Mouse (Mus musculus) thymus, adult 2 months (tissue): Measurements from ENCODE around the gene Shisa2. TPM values are rescaled to one million over a fixed set of nuclear protein-coding genes. Genes with fewer than 3 reads are reported as not detected.

ENCODE experiments used
- DNase-seq: peaks from one replicate; pipeline ENCODE4 v3.0.0; 2021
- H3K27ac ChIP-seq: fragments of 200-500 bp; 2 replicates; pipeline ENCODE4 v1.5.1; 2012; ENCODE audit warnings: low read length, control low read depth; ENCODE audit not compliant: control insufficient read depth, insufficient read depth
- H3K27me3 ChIP-seq: fragments of 200-500 bp; 2 replicates; pipeline ENCODE4 v1.6.1; 2012; ENCODE audit warnings: mild to moderate bottlenecking, low read length, moderate library complexity, mixed read lengths; ENCODE audit not compliant: control insufficient read depth, insufficient read depth
- H3K36me3 ChIP-seq: fragments of 200-500 bp; 2 replicates; pipeline ENCODE4 v1.6.1; 2012; ENCODE audit warnings: mild to moderate bottlenecking, low read length, moderate library complexity; ENCODE audit not compliant: control insufficient read depth, insufficient read depth
- H3K4me1 ChIP-seq: fragments of 200-500 bp; replicated peaks from 2 replicates; pipeline ENCODE4 v1.6.1; 2012; ENCODE audit warnings: low read length; ENCODE audit not compliant: control insufficient read depth, insufficient read depth
- H3K4me3 ChIP-seq: fragments of 200-500 bp; 2 replicates; pipeline ENCODE4 v1.5.1; 2012; ENCODE audit warnings: mild to moderate bottlenecking, low read length, control low read depth, moderate library complexity; ENCODE audit not compliant: control insufficient read depth, insufficient read depth
- CTCF ChIP-seq: fragments of 200-500 bp; IDR thresholded peaks from 2 replicates; pipeline ENCODE4 v1.5.1; 2012; ENCODE audit warnings: mild to moderate bottlenecking, control low read depth, low read length, moderate library complexity, borderline replicate concordance; ENCODE audit not compliant: control insufficient read depth, poor library complexity, insufficient read depth; ENCODE audit errors: extremely low read depth
- POLR2A ChIP-seq: fragments of 200-500 bp; IDR thresholded peaks from 2 replicates; pipeline ENCODE4 v1.6.1; 2012; ENCODE audit warnings: mild to moderate bottlenecking, low read length, control low read depth, moderate library complexity; ENCODE audit not compliant: control insufficient read depth, poor library complexity, insufficient read depth; ENCODE audit errors: extremely low read depth
- WGBS: fragments of 180-500 bp; shearing (Covaris S2); methylation state at CpG from one replicate; pipeline ENCODE4 v1.1.7; 2018; 5-methylcytosine and 5-hydroxymethylcytosine counted together
- polyA plus RNA-seq: library from polyadenylated mRNA; depleted of rRNA; stranded (reverse); fragments of >200 nt; gene quantifications from 2 replicates; pipeline ENCODE4 v1.2.3, GENCODE M21; 2012; rRNA removed

Shisa2 gene
- polyA plus RNA-seq, 1 experiment = 37.2 TPM

DNA sequence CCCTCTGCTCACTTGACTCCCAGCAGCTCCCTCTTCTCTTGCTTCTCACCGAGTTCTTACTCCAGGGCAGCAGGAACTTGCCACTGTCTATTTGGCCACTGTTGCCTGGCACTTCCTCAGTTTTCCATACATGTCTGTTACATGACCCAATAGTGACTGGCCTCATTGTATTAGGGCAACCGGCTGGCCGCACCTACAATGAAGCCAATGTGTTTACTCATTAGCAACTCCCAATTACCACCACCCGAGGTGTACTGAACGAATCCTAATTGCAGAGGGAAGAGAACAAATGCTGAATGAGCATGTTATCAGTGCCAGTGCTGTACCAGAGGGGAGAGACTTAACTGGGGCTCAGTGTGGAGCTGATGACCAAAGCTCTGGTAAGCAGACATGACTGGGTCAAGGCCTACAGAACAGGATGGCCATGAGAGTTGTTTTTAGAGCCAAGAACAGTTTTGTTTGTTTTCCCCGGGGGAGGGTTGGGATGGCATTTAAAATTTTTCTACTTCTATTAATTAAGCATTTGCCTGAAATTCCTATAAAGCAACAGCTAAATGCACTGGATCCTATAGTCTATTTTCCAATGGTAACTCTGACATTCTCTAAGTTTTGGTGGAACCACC, 47.9 kb downstream of the Shisa2 start:
- no peaks in the 10 kb centered on the region for H3K4me1 ChIP-seq
- DNase-seq = no peak
- WGBS = 94% methylated on average over 6 of the region's 6 CpGs
- no peak overlapping the region for H3K27ac ChIP-seq
- H3K36me3 ChIP-seq = no peaks in the 10 kb centered on the region
- TF ChIP-seq POLR2A (no peak), CTCF (no peak)
- H3K4me3 ChIP-seq = no peak overlapping the region
- H3K27me3 ChIP-seq = no peaks in the 10 kb centered on the region

- no peak for DNase-seq
- Histone ChIP-seq H3K27ac (no peak overlapping the region), H3K4me1 (no peaks in the 10 kb centered on the region), H3K27me3 (no peaks in the 10 kb centered on the region), H3K36me3 (no peaks in the 10 kb centered on the region), H3K4me3 (no peak overlapping the region)
- no peak for TF ChIP-seq POLR2A
- TF ChIP-seq CTCF = no peak
- 73% methylated on average over 8 of the region's 8 CpGs for WGBS
Observed at GRCm38 (mm10) chr14:59674556-59674955, 49.4 kb downstream of the Shisa2 start.

DNA sequence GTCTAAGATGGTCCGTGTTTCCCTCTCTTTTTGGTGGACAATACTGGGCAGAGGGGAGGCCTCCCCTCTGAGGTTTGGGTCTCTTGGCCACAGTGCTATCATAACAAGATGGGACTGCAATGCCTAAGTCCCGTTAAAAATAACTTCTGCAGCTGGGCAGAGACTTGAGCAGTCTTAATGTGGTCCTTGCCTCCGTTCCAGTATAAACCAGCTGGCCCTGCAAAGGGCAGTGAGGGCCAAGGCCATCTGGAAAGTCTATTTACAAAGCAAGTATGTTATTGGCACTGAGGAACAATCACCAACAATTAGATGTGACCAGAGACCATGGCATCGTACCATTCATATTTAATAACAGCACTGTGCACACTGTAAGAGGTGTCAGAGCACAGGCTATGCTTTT, 50.2 kb downstream of the Shisa2 start:
- no peaks in the 10 kb centered on the region for H3K27me3 ChIP-seq
- no peaks in the 10 kb centered on the region for H3K36me3 ChIP-seq
- no peak overlapping the region for H3K4me3 ChIP-seq
- H3K4me1 ChIP-seq = no peaks in the 10 kb centered on the region
- DNase-seq = no peak
- TF ChIP-seq POLR2A (no peak), CTCF (no peak)
- no peak overlapping the region for H3K27ac ChIP-seq
- WGBS = 93% methylated on average over 4 of the region's 4 CpGs

DNA sequence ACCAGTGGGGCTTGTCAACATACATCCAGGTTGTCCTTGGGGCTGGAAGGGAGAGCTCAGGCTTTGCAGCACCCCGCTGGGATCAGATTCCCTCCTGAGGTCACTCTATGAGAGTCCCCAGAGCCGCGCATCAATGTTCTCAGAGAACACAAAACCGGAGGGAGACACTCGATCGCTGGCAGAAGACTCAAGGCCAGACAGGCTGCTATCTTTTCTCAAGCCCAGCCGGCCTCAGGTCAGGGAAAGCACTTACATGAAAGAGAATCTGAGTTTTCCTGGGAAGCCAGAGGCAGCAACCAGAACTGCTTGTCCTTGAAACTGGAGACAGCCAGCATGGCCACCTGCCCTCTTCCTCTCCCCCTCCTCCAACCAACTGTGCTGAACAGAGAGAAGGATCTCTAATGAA, 52.5 kb downstream of the Shisa2 start:
- DNase-seq = no peak
- H3K36me3 ChIP-seq = no peaks in the 10 kb centered on the region
- no peaks in the 10 kb centered on the region for H3K4me1 ChIP-seq
- no peaks in the 10 kb centered on the region for H3K27me3 ChIP-seq
- H3K4me3 ChIP-seq = no peak overlapping the region
- 97% methylated on average over 7 of the region's 7 CpGs for WGBS
- no peak overlapping the region for H3K27ac ChIP-seq
- TF ChIP-seq POLR2A (no peak), CTCF (no peak)

Other genes with a start within 250 kb of the Shisa2 start
- gene Phf11c, start 229.9 kb upstream of the Shisa2 start, polyA plus RNA-seq = 2.2 and 3.1 TPM in 2 replicates
- gene Setdb2, start 184.4 kb upstream of the Shisa2 start, polyA plus RNA-seq = 19.1 and 20.5 TPM in 2 replicates
- gene Cab39l, start 184.3 kb upstream of the Shisa2 start, polyA plus RNA-seq = 5.3 and 5.5 TPM in 2 replicates
- 6.2 and 6.4 TPM in 2 replicates for gene Cdadc1, start 27.3 kb upstream of the Shisa2 start, polyA plus RNA-seq